In genomic region chr5:123747604-123748003, GRCm38 (mm10) we compare ENCODE assay signal across 8 mouse cellular contexts. TPM values are rescaled to one million over a fixed set of nuclear protein-coding genes. Genes with fewer than 3 reads are reported as not detected.
A peak's percentile ranks its signal among the peaks of the same experiment; 100 is the strongest.
DNase-seq lines count a peak whose midpoint lies in the region; ATAC-seq and TF ChIP-seq lines count a peak whose summit lies in the region.

No protein-coding gene starts in this region.

- peak overlapping the region; percentile 82 for H3K9ac ChIP-seq in kidney, embryonic 15.5 days
- H3K9ac ChIP-seq in hindbrain, embryonic 15.5 days, result peak overlapping the region; percentile 52
- peak overlapping the region; percentile 4 for H3K9ac ChIP-seq in midbrain, embryonic 16.5 days (ENCODE audit: low read depth, low read length)

- no peaks in the 10 kb centered on the region for H3K9me3 ChIP-seq in kidney, embryonic 15.5 days (replicated peaks)
- no peaks in the 10 kb centered on the region for H3K9me3 ChIP-seq in hindbrain, embryonic 15.5 days
- no peaks in the 10 kb centered on the region for H3K9me3 ChIP-seq in midbrain, embryonic 16.5 days (replicated peaks; ENCODE audit: control insufficient read depth, low read length, poor library complexity, severe bottlenecking)

- peak overlapping the region; percentile 82 for H3K4me3 ChIP-seq in kidney, embryonic 15.5 days (replicated peaks)
- peak overlapping the region; percentile 52 for H3K4me3 ChIP-seq in bone marrow macrophage, adult 2 months (ENCODE audit: insufficient read depth, low read length)
- H3K4me3 ChIP-seq in hindbrain, embryonic 15.5 days, result peak overlapping the region; percentile 62
- peak overlapping the region; percentile 76 for H3K4me3 ChIP-seq in midbrain, embryonic 16.5 days (ENCODE audit: low read depth, low read length)

- H3K4me2 ChIP-seq in kidney, embryonic 15.5 days, result peak overlapping the region; percentile 67
- peak overlapping the region; percentile 81 for H3K4me2 ChIP-seq in hindbrain, embryonic 15.5 days
- peak overlapping the region; percentile 68 for H3K4me2 ChIP-seq in midbrain, embryonic 16.5 days (ENCODE audit: low read length)

- ATAC-seq in kidney, embryonic 15.5 days (replicated peaks; ENCODE audit: low FRiP score), result no peak
- ATAC-seq in hindbrain, embryonic 15.5 days (ENCODE audit: low FRiP score, low read depth), result no peak
- no peak for ATAC-seq in midbrain, embryonic 16.5 days

- DNase-seq in kidney, postnatal 25 days, result no peak
- DNase-seq in urinary bladder, postnatal 14 days (ENCODE audit: low spot score), result no peak
- no peak for DNase-seq in spleen, postnatal 36 days (ENCODE audit: low spot score in 2 of 2)
- no peak for DNase-seq in embryo, embryonic 11 days

- 14% methylated on average over 7 of the region's 7 CpGs for WGBS in kidney, embryonic 15.5 days
- WGBS in hindbrain, embryonic 15.5 days, result 20% methylated on average over 7 of the region's 7 CpGs
- WGBS in midbrain, embryonic 16.5 days, result 24% methylated on average over 7 of the region's 7 CpGs

- TF ChIP-seq CTCF in bone marrow macrophage, adult 2 months (IDR thresholded peaks at IDR 0.05; ENCODE audit: low read depth, low read length), result no peak

- peaks cover 34% of the 10 kb centered on the region for H3K36me3 ChIP-seq in kidney, embryonic 15.5 days
- peaks cover 22% of the 10 kb centered on the region for H3K36me3 ChIP-seq in hindbrain, embryonic 15.5 days
- peaks cover 15% of the 10 kb centered on the region for H3K36me3 ChIP-seq in midbrain, embryonic 16.5 days (ENCODE audit: control insufficient read depth, insufficient read depth, low read length)

- no peaks in the 10 kb centered on the region for H3K27me3 ChIP-seq in kidney, embryonic 15.5 days
- no peaks in the 10 kb centered on the region for H3K27me3 ChIP-seq in hindbrain, embryonic 15.5 days
- H3K27me3 ChIP-seq in midbrain, embryonic 16.5 days (ENCODE audit: control insufficient read depth, insufficient read depth, low read depth, low read length), result no peaks in the 10 kb centered on the region

- peaks cover 40% of the 10 kb centered on the region for H3K4me1 ChIP-seq in kidney, embryonic 15.5 days
- peaks cover 10% of the 10 kb centered on the region for H3K4me1 ChIP-seq in bone marrow macrophage, adult 2 months (ENCODE audit: control insufficient read depth, insufficient read depth, low read length)
- peaks cover 33% of the 10 kb centered on the region for H3K4me1 ChIP-seq in hindbrain, embryonic 15.5 days (replicated peaks)
- peaks cover 28% of the 10 kb centered on the region for H3K4me1 ChIP-seq in midbrain, embryonic 16.5 days (ENCODE audit: control insufficient read depth, insufficient read depth, low read length)

- TF ChIP-seq POLR2A in bone marrow macrophage, adult 2 months (IDR thresholded peaks at IDR 0.05; ENCODE audit: borderline replicate concordance, low read depth, low read length), result no peak

- H3K27ac ChIP-seq in kidney, embryonic 15.5 days, result no peak overlapping the region
- H3K27ac ChIP-seq in bone marrow macrophage, adult 2 months (ENCODE audit: insufficient read depth, low read depth, low read length), result no peak overlapping the region
- no peak overlapping the region for H3K27ac ChIP-seq in hindbrain, embryonic 15.5 days (replicated peaks)
- H3K27ac ChIP-seq in midbrain, embryonic 16.5 days (ENCODE audit: low read length), result no peak overlapping the region

RNA-seq across cellular contexts. Expression of gene Rsrc2, which starts 1.6 kb away (rescaled TPM):
- polyA plus RNA-seq in kidney, embryonic 15.5 days (2015; fragmentation: Nextera tagmentation; extraction: Ambion mirVana), result 122 and 124 TPM in 2 replicates
- 116 and 123 TPM in 2 replicates for polyA plus RNA-seq in bone marrow macrophage, adult 2 months (2012; ENCODE audit: insufficient read depth, insufficient read length, missing spikeins)
- polyA plus RNA-seq in hindbrain, embryonic 15.5 days (2015; fragmentation: Nextera tagmentation; extraction: Ambion mirVana), result 122 and 129 TPM in 2 replicates
- 124 and 134 TPM in 2 replicates for polyA plus RNA-seq in midbrain, embryonic 16.5 days (2015; fragmentation: Nextera tagmentation; extraction: Ambion mirVana)

RNA-seq across cellular contexts. Expression of gene Kntc1, which starts 1.9 kb away (rescaled TPM):
- 33.0 and 34.1 TPM in 2 replicates for polyA plus RNA-seq in kidney, embryonic 15.5 days (2015; fragmentation: Nextera tagmentation; extraction: Ambion mirVana)
- polyA plus RNA-seq in bone marrow macrophage, adult 2 months (2012; ENCODE audit: insufficient read depth, insufficient read length, missing spikeins), result 13.9 and 19.6 TPM in 2 replicates
- 6.7 and 7.2 TPM in 2 replicates for polyA plus RNA-seq in hindbrain, embryonic 15.5 days (2015; fragmentation: Nextera tagmentation; extraction: Ambion mirVana)
- 2.8 and 3.1 TPM in 2 replicates for polyA plus RNA-seq in midbrain, embryonic 16.5 days (2015; fragmentation: Nextera tagmentation; extraction: Ambion mirVana)

RNA-seq across cellular contexts. Expression of gene Zcchc8, which starts 26.7 kb away (rescaled TPM):
- 82.7 and 83.5 TPM in 2 replicates for polyA plus RNA-seq in kidney, embryonic 15.5 days (2015; fragmentation: Nextera tagmentation; extraction: Ambion mirVana)
- 92.1 and 95.1 TPM in 2 replicates for polyA plus RNA-seq in bone marrow macrophage, adult 2 months (2012; ENCODE audit: insufficient read depth, insufficient read length, missing spikeins)
- 58.1 and 68.5 TPM in 2 replicates for polyA plus RNA-seq in hindbrain, embryonic 15.5 days (2015; fragmentation: Nextera tagmentation; extraction: Ambion mirVana)
- polyA plus RNA-seq in midbrain, embryonic 16.5 days (2015; fragmentation: Nextera tagmentation; extraction: Ambion mirVana), result 70.5 and 76.7 TPM in 2 replicates

Comparison
In these comparisons a context has a peak if more than half of its experiments do, and no peak if none do; other contexts are left out.
1. H3K9ac ChIP-seq: peak in every context shown above with its lines; median percentile 82 in kidney, embryonic 15.5 days; 52 in hindbrain, embryonic 15.5 days; 4 in midbrain, embryonic 16.5 days.